Mouse (Mus musculus): Measurements from ENCODE around the gene Hepacam.
A peak's percentile ranks its signal among the peaks of the same experiment; 100 is the strongest.

Hepacam gene

GRCm38 (mm10) chr9:37384284-37385182 lies 17.4 kb downstream of the Hepacam start:
- no peak for DNase-seq (ENCODE audit: low spot score)

- no peak for DNase-seq (ENCODE audit: low spot score)
Measured at GRCm38 (mm10) chr9:37390891-37391290, 23.7 kb downstream of the Hepacam start.

- DNase-seq (ENCODE audit: low spot score), result no peak
Measured at GRCm38 (mm10) chr9:37392071-37392470, 24.9 kb downstream of the Hepacam start.

GRCm38 (mm10) chr9:37393482-37394131 lies 26.5 kb downstream of the Hepacam start:
- DNase-seq (ENCODE audit: low spot score), result no peak

DNA sequence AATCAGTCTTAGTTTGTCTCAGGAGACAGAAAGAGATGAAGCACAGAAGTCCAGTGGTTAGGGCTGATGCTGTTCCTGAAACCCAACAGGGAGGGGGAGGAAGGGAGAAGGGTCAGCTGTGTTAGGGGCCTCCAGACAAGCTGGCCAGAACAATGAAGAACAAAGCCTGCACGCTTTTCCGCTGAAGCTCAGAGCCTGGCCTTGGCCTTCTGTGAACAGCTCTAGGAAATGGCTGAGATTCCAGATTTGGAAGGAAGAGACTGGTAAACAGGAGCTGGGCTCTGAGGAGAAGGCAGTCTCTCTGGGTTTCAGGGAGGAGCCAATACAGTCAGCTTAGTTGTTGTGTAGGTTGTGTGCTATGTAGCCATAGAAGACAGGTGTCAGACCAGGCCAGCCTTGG lies 33.4 kb downstream of the Hepacam start:
- no peak for DNase-seq (ENCODE audit: low spot score)

DNA sequence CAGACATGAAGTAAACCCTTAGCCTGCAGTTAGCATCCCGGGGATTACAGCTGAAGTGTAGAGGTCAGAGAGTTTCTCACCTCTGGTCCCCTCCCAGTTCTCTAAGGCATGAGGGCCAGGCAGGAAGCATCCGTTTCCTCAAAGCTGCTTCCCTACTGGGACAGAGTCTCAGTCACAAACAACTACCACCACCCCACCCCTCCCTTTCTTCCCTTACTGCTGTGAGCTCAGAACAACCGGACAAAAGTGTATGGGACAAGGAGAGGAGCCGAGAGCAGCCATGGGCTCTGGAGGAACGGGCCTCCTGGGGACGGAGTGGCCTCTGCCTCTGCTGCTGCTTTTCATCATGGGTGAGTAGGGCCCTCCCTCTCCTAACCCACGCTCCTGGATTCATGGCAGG lies 34.7 kb downstream of the Hepacam start, which contains the start of gene Robo4:
Gene Robo4, plus strand, starts transcription at position 96 of the 400 bp plus-strand sequence.
- no peak for DNase-seq (ENCODE audit: low spot score)

DNA sequence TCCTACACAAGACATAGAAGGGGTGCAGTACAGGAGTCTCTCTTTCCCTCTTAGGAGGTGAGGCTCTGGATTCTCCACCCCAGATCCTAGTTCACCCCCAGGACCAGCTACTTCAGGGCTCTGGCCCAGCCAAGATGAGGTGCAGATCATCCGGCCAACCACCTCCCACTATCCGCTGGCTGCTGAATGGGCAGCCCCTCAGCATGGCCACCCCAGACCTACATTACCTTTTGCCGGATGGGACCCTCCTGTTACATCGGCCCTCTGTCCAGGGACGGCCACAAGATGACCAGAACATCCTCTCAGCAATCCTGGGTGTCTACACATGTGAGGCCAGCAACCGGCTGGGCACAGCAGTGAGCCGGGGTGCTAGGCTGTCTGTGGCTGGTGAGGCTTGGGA lies 35.4 kb downstream of the Hepacam start:
- no peak for DNase-seq (ENCODE audit: low spot score)

DNA sequence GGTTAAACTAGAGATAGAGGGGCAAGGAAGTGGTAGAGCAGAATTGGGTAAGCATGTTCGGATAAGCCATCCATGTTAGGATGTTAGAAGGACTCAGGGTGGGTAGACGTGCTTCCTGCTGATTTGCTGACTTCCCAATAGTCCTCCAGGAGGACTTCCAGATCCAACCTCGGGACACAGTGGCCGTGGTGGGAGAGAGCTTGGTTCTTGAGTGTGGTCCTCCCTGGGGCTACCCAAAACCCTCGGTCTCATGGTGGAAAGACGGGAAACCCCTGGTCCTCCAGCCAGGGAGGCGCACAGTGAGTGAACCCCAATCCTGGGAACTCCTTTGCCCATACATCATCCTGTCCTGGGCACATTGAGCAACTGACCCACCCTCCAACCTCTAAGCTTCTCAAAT lies 35.9 kb downstream of the Hepacam start:
- no peak for DNase-seq (ENCODE audit: low spot score)

- peak; percentile 15 for DNase-seq (ENCODE audit: low spot score)
Measured at GRCm38 (mm10) chr9:37406372-37406771, 39.2 kb downstream of the Hepacam start.

DNA sequence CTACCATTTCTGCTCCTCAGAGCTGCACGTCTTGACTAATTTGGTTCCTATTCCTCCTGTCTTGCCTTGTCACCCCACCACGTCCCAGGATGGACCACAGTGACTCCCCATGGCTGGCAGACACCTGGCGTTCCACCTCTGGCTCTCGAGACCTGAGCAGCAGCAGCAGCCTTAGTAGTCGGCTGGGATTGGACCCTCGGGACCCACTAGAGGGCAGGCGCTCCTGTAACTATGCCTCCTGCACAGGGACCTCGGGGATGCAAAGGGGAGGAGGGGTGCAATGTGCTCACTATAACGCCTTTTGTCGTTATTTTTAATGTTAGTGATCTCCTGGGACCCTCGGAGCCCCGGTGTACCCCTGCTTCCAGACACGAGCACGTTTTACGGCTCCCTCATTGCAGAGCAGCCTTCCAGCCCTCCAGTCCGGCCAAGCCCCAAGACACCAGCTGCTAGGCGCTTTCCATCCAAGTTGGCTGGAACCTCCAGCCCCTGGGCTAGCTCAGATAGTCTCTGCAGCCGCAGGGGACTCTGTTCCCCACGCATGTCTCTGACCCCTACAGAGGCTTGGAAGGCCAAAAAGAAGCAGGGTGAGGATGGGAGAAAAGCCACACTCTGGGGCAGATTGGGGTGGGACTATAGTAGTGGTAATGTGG lies 40.8 kb downstream of the Hepacam start:
- no peak for DNase-seq (ENCODE audit: low spot score)

DNA sequence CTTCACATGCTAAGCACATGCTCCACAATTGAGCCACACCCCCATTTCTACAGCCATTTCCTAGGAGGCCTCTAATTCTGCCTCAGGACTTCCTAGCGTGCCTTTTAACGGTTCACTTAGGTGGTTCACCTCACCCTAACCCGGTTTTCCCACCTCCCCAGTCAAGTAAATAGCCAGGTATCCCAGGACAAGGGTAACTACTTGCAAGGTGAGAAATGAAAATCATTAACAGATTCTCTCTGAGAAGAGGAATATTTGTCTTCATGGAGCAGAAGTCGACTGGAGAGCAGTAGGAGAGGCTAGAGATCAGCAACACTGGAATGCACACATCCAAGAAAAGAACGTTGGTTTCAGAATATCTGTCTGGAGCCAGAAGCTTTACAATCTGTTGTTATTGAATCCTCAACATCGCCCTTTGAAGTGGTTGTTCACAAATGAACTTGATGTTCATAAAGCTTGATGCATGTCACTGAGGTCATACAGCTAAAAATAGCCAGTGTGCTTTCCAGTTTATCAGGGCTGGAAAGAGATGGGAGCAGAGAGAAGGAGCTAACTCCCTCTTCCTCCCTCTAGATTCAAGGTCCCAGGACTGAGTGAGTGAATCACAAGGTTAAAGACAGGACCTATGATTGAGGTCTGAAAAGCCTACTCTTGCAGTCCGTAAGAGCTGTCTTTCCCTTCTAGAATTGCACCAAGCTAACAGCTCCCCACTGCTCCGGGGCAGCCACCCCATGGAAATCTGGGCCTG lies 42.7 kb downstream of the Hepacam start:
- no peak for DNase-seq (ENCODE audit: low spot score)

GRCm38 (mm10) chr9:37412989-37413388 lies 45.8 kb downstream of the Hepacam start:
- DNase-seq (ENCODE audit: low spot score), result no peak

DNA sequence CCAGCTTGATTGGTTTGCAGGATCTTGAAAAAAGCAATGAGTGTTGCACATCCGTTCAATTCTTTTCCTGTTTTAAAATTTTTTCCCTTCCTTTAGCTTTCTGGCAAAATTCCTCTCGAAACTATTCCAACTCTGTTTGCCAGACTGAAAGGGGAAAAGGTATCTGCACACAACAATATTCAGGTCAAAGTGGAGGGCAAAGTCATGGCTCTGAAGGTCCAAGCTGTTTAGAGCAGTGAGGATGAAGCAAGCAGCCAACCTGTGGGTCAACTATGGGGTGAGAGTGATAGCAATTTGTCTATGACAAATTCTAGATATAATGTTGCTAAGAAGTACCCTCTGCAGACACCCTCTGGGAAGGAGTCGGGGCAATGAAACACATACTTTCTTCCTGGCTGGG lies 47.5 kb downstream of the Hepacam start:
- DNase-seq (ENCODE audit: low spot score), result no peak

- DNase-seq (ENCODE audit: low spot score), result no peak
Measured at GRCm38 (mm10) chr9:37418791-37419190, 51.6 kb downstream of the Hepacam start.

DNA sequence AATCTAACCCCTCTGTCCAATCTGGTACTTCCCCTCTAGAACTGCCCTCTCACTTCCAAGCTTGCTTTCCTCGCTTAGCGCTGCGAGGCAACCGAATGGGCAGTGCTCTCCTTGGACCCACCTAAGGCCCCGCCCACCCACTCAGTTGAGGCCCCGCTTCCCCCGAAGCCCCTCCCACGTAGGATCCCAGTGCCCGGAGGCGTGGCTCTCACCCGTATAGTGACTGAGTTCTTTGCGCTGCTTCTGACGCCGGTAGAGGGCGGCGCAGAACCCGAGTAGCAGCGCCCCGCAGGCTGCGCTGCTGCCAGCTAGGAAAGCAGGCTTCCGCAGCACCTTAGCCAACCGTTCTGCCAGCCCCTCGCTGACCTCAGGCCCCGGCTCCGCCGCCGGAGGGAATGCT lies 53.5 kb downstream of the Hepacam start:
- peak; percentile 56 for DNase-seq (ENCODE audit: low spot score)

GRCm38 (mm10) chr9:37421239-37421638 lies 54.1 kb downstream of the Hepacam start:
- no peak for DNase-seq (ENCODE audit: low spot score)

DNA sequence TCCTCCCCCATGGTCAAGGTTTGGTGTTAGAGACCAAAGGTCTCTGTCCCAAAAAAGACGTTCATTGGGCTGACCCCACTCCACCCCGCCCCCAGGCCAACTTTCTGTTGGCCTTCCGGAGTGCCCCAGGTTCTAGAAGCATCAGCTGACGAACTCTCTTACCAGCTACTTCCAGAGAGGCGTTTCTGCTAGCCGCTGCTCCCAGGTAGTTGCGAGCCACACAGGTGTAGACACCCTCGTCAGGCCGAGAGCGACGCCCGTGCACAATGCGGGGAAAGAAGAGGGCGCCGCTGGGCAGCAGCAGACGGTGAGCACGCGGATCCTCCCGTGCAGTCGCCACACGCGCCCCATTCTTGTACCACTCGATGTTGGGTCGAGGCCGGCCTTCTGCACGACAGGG lies 62.2 kb downstream of the Hepacam start:
- no peak for DNase-seq (ENCODE audit: low spot score)

DNA sequence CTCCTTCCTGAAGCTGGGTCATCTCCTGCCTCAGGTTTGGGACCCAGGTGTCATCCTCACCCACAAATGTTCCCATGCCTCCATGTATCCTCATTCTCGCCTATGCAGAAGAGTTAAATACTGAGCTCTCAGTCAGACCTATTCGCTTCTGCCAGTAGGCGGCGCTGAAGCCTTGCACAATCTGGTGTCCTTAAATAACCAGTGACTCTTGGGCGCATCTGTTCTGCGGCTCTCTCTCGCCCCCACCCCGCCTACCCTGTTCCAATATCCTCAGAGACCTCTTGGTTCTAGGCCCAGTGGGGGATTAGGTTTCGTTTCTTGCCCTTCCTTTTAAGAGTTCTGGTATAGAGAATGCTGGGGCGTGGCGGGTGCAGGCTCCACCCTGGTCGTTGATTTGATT lies 63.4 kb downstream of the Hepacam start:
- DNase-seq (ENCODE audit: low spot score), result peak; percentile 70

GRCm38 (mm10) chr9:37432026-37432666 lies 65.0 kb downstream of the Hepacam start:
- no peak for DNase-seq (ENCODE audit: low spot score)

DNA sequence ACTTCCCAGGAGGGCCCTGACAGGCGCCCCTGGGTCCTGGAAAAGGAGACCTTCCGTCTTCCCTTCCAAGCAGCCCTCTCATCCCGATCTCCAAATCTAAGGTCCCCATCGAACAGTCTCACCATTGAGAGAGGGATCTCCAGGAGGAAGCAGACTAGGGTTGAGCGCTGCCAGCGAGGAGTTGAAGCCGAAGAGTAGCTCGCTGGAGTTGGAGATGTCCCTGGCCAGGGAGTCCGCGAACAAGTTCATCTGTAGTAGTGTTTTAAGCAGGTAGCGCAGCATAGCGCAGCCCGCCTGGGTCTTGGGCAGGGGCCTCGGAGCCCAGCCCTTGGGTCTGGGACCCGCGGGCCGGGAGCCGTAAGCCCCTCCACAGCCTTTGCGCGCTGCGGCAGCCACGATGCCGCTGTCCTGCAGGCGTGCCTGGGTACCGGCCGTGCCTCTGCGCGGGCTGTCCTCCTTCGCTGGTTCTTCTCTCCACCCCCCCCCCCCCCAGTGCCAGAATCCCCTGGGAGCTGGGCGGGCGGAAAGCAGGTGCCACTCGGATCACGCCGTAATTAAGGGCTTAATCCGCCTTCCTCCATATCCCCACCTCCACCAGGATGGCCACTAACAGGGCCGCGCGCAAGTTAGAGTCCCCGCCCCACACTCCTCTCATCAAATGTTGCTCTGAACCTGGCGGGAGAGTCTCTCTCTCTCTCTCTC lies 65.7 kb downstream of the Hepacam start, which contains the start of gene Robo3:
Gene Robo3, minus strand, starts transcription at position 527 of the 702 bp plus-strand sequence.
- no peak for DNase-seq (ENCODE audit: low spot score)

Measured in c-Kit-positive CD71-positive TER-119-positive erythroid progenitor cells, embryonic 14.5 days (primary cell).